Mouse (Mus musculus) liver, adult 2 months (tissue): ENCODE data around the gene Wdr31.

ENCODE experiments used
- CTCF ChIP-seq: fragments of 200-500 bp; IDR thresholded peaks from 2 replicates; pipeline ENCODE4 v1.5.1; 2011; ENCODE audit warnings: low read depth, low read length, control low read depth
- POLR2A ChIP-seq: fragments of 200-500 bp; IDR thresholded peaks from 2 replicates; pipeline ENCODE4 v1.6.1; 2011; ENCODE audit warnings: low read length, control low read depth; ENCODE audit not compliant: insufficient read depth; ENCODE audit errors: extremely low read depth

- TF ChIP-seq CTCF (no peak), POLR2A (peak; percentile 74)
These were observed 62.0 kb downstream of the Wdr31 start, which contains the start of the genes Cdc26 and Prpf4 for GRCm38 (mm10) chr4:62408601-62409282.
